Mouse (Mus musculus): ENCODE measurements at regions not wholly inside any gene's neighbourhood (a gene's known extent, or its start where the extent isn't known, plus 50 kb on each side); places are given as distances from the start of the nearest gene placed in this dataset.

- intact Hi-C loops (cut with DNase I) = no loop called here
- no peak for DNase-seq
Observed at GRCm38 (mm10) chr4:89365875-89366274, 55.0 kb upstream of the Cdkn2b start.

GRCm38 (mm10) chr4:89363150-89363683, 52.4 kb upstream of the Cdkn2b start:
- intact Hi-C loops (cut with DNase I) = no loop called here
- DNase-seq = no peak

- intact Hi-C loops (cut with DNase I) = no loop called here
- no peak for DNase-seq
Observed at GRCm38 (mm10) chr4:89362650-89363049, 51.8 kb upstream of the Cdkn2b start.

GRCm38 (mm10) chr4:89361316-89361715, 50.5 kb upstream of the Cdkn2b start:
- intact Hi-C loops (cut with DNase I) = no loop called here
- no peak for DNase-seq
